Comparison of ENCODE assay signal across 8 mouse cellular contexts in genomic region chr10:20290467-20290883, GRCm38 (mm10). TPM values are rescaled to one million over a fixed set of nuclear protein-coding genes. Genes with fewer than 3 reads are reported as not detected.
DNase-seq lines count a peak whose midpoint lies in the region; ATAC-seq and TF ChIP-seq lines count a peak whose summit lies in the region.

No protein-coding gene starts in this region.

- ATAC-seq in hindbrain, postnatal 0 days: peak; percentile 48; the same call in 1 of the 2 replicates

- H3K4me2 ChIP-seq in hindbrain, postnatal 0 days (ENCODE audit: low read depth, low read length): peak overlapping the region; percentile 50

- peak; percentile 90 for TF ChIP-seq CTCF in hindbrain, postnatal 0 days (IDR thresholded peaks at IDR 0.05; ENCODE audit: low read depth)
- TF ChIP-seq CTCF in left cerebral cortex, adult 2 months (IDR thresholded peaks at IDR 0.05): peak; percentile 94

- H3K36me3 ChIP-seq in hindbrain, postnatal 0 days (ENCODE audit: insufficient read depth, low read length): no peaks in the 10 kb centered on the region
- H3K36me3 ChIP-seq in megakaryocyte, embryonic 14.5 days (replicated peaks; ENCODE audit: low read length): no peaks in the 10 kb centered on the region

- intact Hi-C loops in left cerebral cortex, adult 2 months (cut with DNase I): loop anchor here (1.0 kb wide), 1 partner anchor 22 kb away; the partner anchor contains the start of gene Bclaf1

- peaks cover 7% of the 10 kb centered on the region for H3K4me1 ChIP-seq in hindbrain, postnatal 0 days (ENCODE audit: insufficient read depth, low read length)
- peaks cover 51% of the 10 kb centered on the region for H3K4me1 ChIP-seq in megakaryocyte, embryonic 14.5 days

- peak overlapping the region; percentile 0; the same call in 1 of the 2 replicates for H3K27ac ChIP-seq in hindbrain, postnatal 0 days
- H3K27ac ChIP-seq in left cerebral cortex, adult 2 months: no peak overlapping the region

- DNase-seq in ZHBTc4 (ENCODE audit: low read depth, low spot score): peak; percentile 88
- peak; percentile 85 to 86 for DNase-seq in cerebellum, postnatal 36 days
- peak; percentile 26 to 40 for DNase-seq in gastrocnemius, adult 8-10 months (ENCODE audit: low spot score in 2 of 2)
- DNase-seq in hindbrain, postnatal 0 days (ENCODE audit: low spot score): peak; percentile 95
- peak; percentile 70 to 81 for DNase-seq in left cerebral cortex, adult 2 months (ENCODE audit: extremely low spot score in 1 of 2, low spot score in 2 of 2)
- peak; percentile 81 to 90 for DNase-seq in right cerebral cortex, adult 2 months (ENCODE audit: low spot score in 2 of 2)
- DNase-seq in urinary bladder, postnatal 10 days (ENCODE audit: low spot score): peak; percentile 33

- no peaks in the 10 kb centered on the region for H3K27me3 ChIP-seq in hindbrain, postnatal 0 days (ENCODE audit: insufficient read depth, low read length)
- H3K27me3 ChIP-seq in megakaryocyte, embryonic 14.5 days (replicated peaks): no peaks in the 10 kb centered on the region

- WGBS in hindbrain, postnatal 0 days: 6% methylated on average over 11 of the region's 11 CpGs

- H3K9me3 ChIP-seq in hindbrain, postnatal 0 days (ENCODE audit: low read length): no peaks in the 10 kb centered on the region
- peaks cover 3% of the 10 kb centered on the region; the same call in 1 of the 2 replicates for H3K9me3 ChIP-seq in megakaryocyte, embryonic 14.5 days

- peak overlapping the region; percentile 13; the same call in 1 of the 2 replicates for H3K4me3 ChIP-seq in hindbrain, postnatal 0 days (ENCODE audit: low read length)
- H3K4me3 ChIP-seq in left cerebral cortex, adult 2 months: peak overlapping the region; percentile 21
- H3K4me3 ChIP-seq in megakaryocyte, embryonic 14.5 days (replicated peaks): peak overlapping the region; percentile 88

- peak overlapping the region; percentile 36 for H3K9ac ChIP-seq in hindbrain, postnatal 0 days (replicated peaks; ENCODE audit: low read length)

RNA-seq across cellular contexts. Expression of gene Bclaf1, which starts 21.8 kb away (rescaled TPM):
- 10 to 100 TPM; 37.3 to 45.8 (median 40.8) TPM for total RNA-seq in gastrocnemius, adult 8-10 months (2022)
- 83.4 and 94.5 TPM in 2 replicates for total RNA-seq in hindbrain, postnatal 0 days (2014; rRNA removed)
- 94.4 and 96.2 TPM in 2 replicates for polyA plus RNA-seq in hindbrain, postnatal 0 days (2015; fragmentation: Nextera tagmentation; extraction: Ambion mirVana)
- 100 to 1,000 TPM; 116 to 131 TPM for total RNA-seq in left cerebral cortex, adult 2 months (2021)
- 1.00 and 9.9 TPM in 2 replicates for polyA plus RNA-seq in megakaryocyte, embryonic 14.5 days (2012; ENCODE audit: insufficient read depth, low replicate concordance)

RNA-seq across cellular contexts. Expression of gene Mtfr2, which starts 57.1 kb away (rescaled TPM):
- total RNA-seq in gastrocnemius, adult 8-10 months (2022): not detected
- 0.43 TPM in 1 of 2 replicates, not detected in the other for total RNA-seq in hindbrain, postnatal 0 days (2014; rRNA removed)
- polyA plus RNA-seq in hindbrain, postnatal 0 days (2015; fragmentation: Nextera tagmentation; extraction: Ambion mirVana): 0.30 and 0.47 TPM in 2 replicates
- under 1 TPM; 0.38 to 0.40 TPM for total RNA-seq in left cerebral cortex, adult 2 months (2021)
- polyA plus RNA-seq in megakaryocyte, embryonic 14.5 days (2012; ENCODE audit: insufficient read depth, low replicate concordance): 1.5 TPM in 1 of 2 replicates, not detected in the other

Comparison
In these comparisons a context has a peak if more than half of its experiments do, and no peak if none do; other contexts are left out.
1. DNase-seq: peak in every context shown above with its lines; median percentile 95 in hindbrain, postnatal 0 days; 88 in ZHBTc4; 86 in cerebellum, postnatal 36 days; 86 in right cerebral cortex, adult 2 months; 76 in left cerebral cortex, adult 2 months; 33 in gastrocnemius, adult 8-10 months; 33 in urinary bladder, postnatal 10 days.
2. H3K4me3 ChIP-seq: peak in every context shown above with its lines; median percentile 88 in megakaryocyte, embryonic 14.5 days; 21 in left cerebral cortex, adult 2 months; 13 in hindbrain, postnatal 0 days.